In the genomic region with DNA sequence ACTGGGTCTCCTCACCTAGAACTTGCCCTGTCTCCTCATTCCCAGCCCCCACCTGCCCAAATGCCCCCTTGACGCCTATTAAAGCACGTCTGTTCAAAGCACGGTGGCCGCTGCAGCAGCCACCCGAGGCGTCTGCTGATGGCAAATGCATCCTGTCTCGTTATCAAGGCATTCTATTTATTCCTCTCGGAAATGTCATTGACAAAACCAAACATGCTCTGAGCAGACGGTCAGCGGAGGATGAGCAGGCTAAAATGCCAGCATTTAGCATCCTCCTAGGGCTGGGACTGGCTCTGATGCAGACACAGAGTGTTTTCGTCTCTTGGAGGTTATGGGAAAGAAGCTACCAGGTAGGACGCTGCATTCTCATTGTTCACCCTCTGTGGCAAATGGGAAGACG, we compare ENCODE assay signal across 18 mouse cellular contexts. TPM values are rescaled to one million over a fixed set of nuclear protein-coding genes. Genes with fewer than 3 reads are reported as not detected.
DNase-seq lines count a peak whose midpoint lies in the region; ATAC-seq lines count a peak whose summit lies in the region.
"Had no signal": no experiment of that assay in that cellular context is flagged by ENCODE, and none has a peak within 500 bp of the region (broad histone marks: within the 10 kb centered on the region; RNA-seq: fewer than 3 reads in every experiment).

No protein-coding gene starts in this region.

- intact Hi-C loops in gastrocnemius, postnatal 36 days (cut with DNase I), result no loop called here

- peaks cover 5% of the 10 kb centered on the region; the same call in 1 of the 2 replicates for H3K4me1 ChIP-seq in hindbrain, embryonic 13.5 days (replicated peaks)
- no peaks in the 10 kb centered on the region for H3K4me1 ChIP-seq in hindbrain, embryonic 14.5 days (replicated peaks; ENCODE audit: control insufficient read depth, insufficient read depth, low read length)
- H3K4me1 ChIP-seq in neural tube, embryonic 14.5 days (ENCODE audit: control insufficient read depth, insufficient read depth, low read length), result no peaks in the 10 kb centered on the region
- H3K4me1 ChIP-seq: embryonic facial prominence, embryonic 13.5 days; liver, embryonic 13.5 days; neural tube, embryonic 12.5 days had no signal

- H3K27ac ChIP-seq in hindbrain, embryonic 13.5 days, result 0 out of 2 replicates have a peak overlapping the region, but pooled peaks have one; percentile 46
- H3K27ac ChIP-seq in hindbrain, embryonic 14.5 days, result no peak overlapping the region
- peak overlapping the region; percentile 62; the same call in 1 of the 2 replicates for H3K27ac ChIP-seq in neural tube, embryonic 14.5 days (ENCODE audit: low read depth, low read length)
- H3K27ac ChIP-seq: embryonic facial prominence, embryonic 13.5 days; forebrain, embryonic 10.5 days; hindbrain, postnatal 0 days; liver, embryonic 13.5 days; neural tube, embryonic 12.5 days had no signal

- H3K9me3 ChIP-seq in hindbrain, embryonic 13.5 days, result no peaks in the 10 kb centered on the region
- no peaks in the 10 kb centered on the region for H3K9me3 ChIP-seq in hindbrain, embryonic 14.5 days (ENCODE audit: control insufficient read depth, low read length)
- H3K9me3 ChIP-seq in neural tube, embryonic 14.5 days (ENCODE audit: control insufficient read depth, low read length), result no peaks in the 10 kb centered on the region
- H3K9me3 ChIP-seq: embryonic facial prominence, embryonic 13.5 days; forebrain, embryonic 10.5 days; G1E; liver, embryonic 13.5 days; neural tube, embryonic 12.5 days had no signal

- 70% methylated on average over 13 of the region's 13 CpGs for WGBS in hindbrain, embryonic 13.5 days
- WGBS in hindbrain, embryonic 14.5 days, result 66% methylated on average over 13 of the region's 13 CpGs
- WGBS in neural tube, embryonic 14.5 days, result 60% methylated on average over 13 of the region's 13 CpGs

- peaks cover 46% of the 10 kb centered on the region for H3K36me3 ChIP-seq in hindbrain, embryonic 13.5 days
- H3K36me3 ChIP-seq in hindbrain, embryonic 14.5 days (replicated peaks; ENCODE audit: control insufficient read depth, insufficient read depth), result peaks cover 37% of the 10 kb centered on the region
- peaks cover 14% of the 10 kb centered on the region for H3K36me3 ChIP-seq in neural tube, embryonic 14.5 days (ENCODE audit: control insufficient read depth, insufficient read depth, low read length)

- DNase-seq in hindbrain, embryonic 14.5 days (ENCODE audit: low spot score), result no peak
- peak; percentile 23 to 35 for DNase-seq in frontal cortex, postnatal 36 days (ENCODE audit: low spot score in 2 of 2)
- DNase-seq in layer of hippocampus, postnatal 10 days (ENCODE audit: low spot score in 2 of 2), result peak; percentile 26 to 37
- DNase-seq in gastrocnemius, postnatal 36 days, result no peak
- no peak for DNase-seq in lung, postnatal 4 days
- DNase-seq: adrenal gland, postnatal 25 days; cerebellum, postnatal 25 days; gastrocnemius, postnatal 25 days; liver, embryonic 13.5 days had no signal

- H3K4me2 ChIP-seq in hindbrain, embryonic 13.5 days, result no peak overlapping the region
- H3K4me2 ChIP-seq in hindbrain, embryonic 14.5 days (replicated peaks), result no peak overlapping the region
- no peak overlapping the region for H3K4me2 ChIP-seq in neural tube, embryonic 14.5 days (ENCODE audit: low read depth, low read length)
- H3K4me2 ChIP-seq: embryonic facial prominence, embryonic 13.5 days; liver, embryonic 13.5 days; neural tube, embryonic 12.5 days had no signal

- no peak overlapping the region for H3K9ac ChIP-seq in hindbrain, embryonic 13.5 days
- no peak overlapping the region for H3K9ac ChIP-seq in hindbrain, embryonic 14.5 days
- no peak overlapping the region for H3K9ac ChIP-seq in neural tube, embryonic 14.5 days (replicated peaks; ENCODE audit: low read depth, low read length)
- H3K9ac ChIP-seq: embryonic facial prominence, embryonic 13.5 days; liver, embryonic 13.5 days; neural tube, embryonic 12.5 days had no signal

- no peak for ATAC-seq in hindbrain, embryonic 13.5 days (ENCODE audit: low FRiP score)
- ATAC-seq in hindbrain, embryonic 14.5 days (ENCODE audit: low FRiP score), result no peak
- ATAC-seq in neural tube, embryonic 14.5 days (ENCODE audit: low read depth), result no peak; the same call in 1 of the 2 replicates
- no peak for ATAC-seq in cerebellum, adult (ENCODE audit: insufficient number of reproducible peaks, low FRiP score, low TSS enrichment)
- ATAC-seq: hindbrain, postnatal 0 days; lung, postnatal 0 days had no signal

- no peak overlapping the region for H3K4me3 ChIP-seq in hindbrain, embryonic 13.5 days
- H3K4me3 ChIP-seq in hindbrain, embryonic 14.5 days (replicated peaks; ENCODE audit: low read length), result no peak overlapping the region
- H3K4me3 ChIP-seq in neural tube, embryonic 14.5 days (ENCODE audit: low read depth, low read length), result no peak overlapping the region
- H3K4me3 ChIP-seq: embryonic facial prominence, embryonic 13.5 days; forebrain, embryonic 10.5 days; liver, embryonic 13.5 days; neural tube, embryonic 12.5 days had no signal

- H3K27me3 ChIP-seq in hindbrain, embryonic 13.5 days, result no peaks in the 10 kb centered on the region
- no peaks in the 10 kb centered on the region for H3K27me3 ChIP-seq in hindbrain, embryonic 14.5 days (ENCODE audit: control insufficient read depth, insufficient read depth, low read length)
- no peaks in the 10 kb centered on the region for H3K27me3 ChIP-seq in neural tube, embryonic 14.5 days (ENCODE audit: control insufficient read depth, insufficient read depth, low read length)
- H3K27me3 ChIP-seq: embryonic facial prominence, embryonic 13.5 days; liver, embryonic 13.5 days; neural tube, embryonic 12.5 days had no signal

RNA-seq across cellular contexts. Expression of a gene that starts 34.8 kb away (rescaled TPM):
- 31.2 and 32.0 TPM in 2 replicates for polyA plus RNA-seq in hindbrain, embryonic 13.5 days (2015; fragmentation: Nextera tagmentation; extraction: Ambion mirVana)
- polyA plus RNA-seq in hindbrain, embryonic 14.5 days (2014; fragmentation: Nextera tagmentation; extraction: Ambion mirVana), result 30.1 and 31.7 TPM in 2 replicates
- total RNA-seq in layer of hippocampus, postnatal 10 days (2021), result 1 to 10 TPM; 5.7 to 6.8 TPM
- 39.5 and 41.3 TPM in 2 replicates for polyA plus RNA-seq in neural tube, embryonic 14.5 days (2014; fragmentation: Nextera tagmentation; extraction: Ambion mirVana)
- total RNA-seq in gastrocnemius, postnatal 36 days (2021), result 1 to 10 TPM; 1.9 to 2.0 TPM
- total RNA-seq: adrenal gland, postnatal 25 days had no signal

RNA-seq across cellular contexts. Expression of a gene that starts 41.2 kb away (rescaled TPM):
- 0.48 and 0.65 TPM in 2 replicates for polyA plus RNA-seq in hindbrain, embryonic 13.5 days (2015; fragmentation: Nextera tagmentation; extraction: Ambion mirVana)
- 0.56 and 0.70 TPM in 2 replicates for polyA plus RNA-seq in hindbrain, embryonic 14.5 days (2014; fragmentation: Nextera tagmentation; extraction: Ambion mirVana)
- total RNA-seq in layer of hippocampus, postnatal 10 days (2021), result under 1 TPM; 0.42 to 0.46 TPM
- polyA plus RNA-seq in neural tube, embryonic 14.5 days (2014; fragmentation: Nextera tagmentation; extraction: Ambion mirVana), result 0.48 and 0.82 TPM in 2 replicates
- 1 to 10 TPM in 1 of 2 experiments, under 1 TPM in 1; 0.94 to 2.9 TPM for total RNA-seq in gastrocnemius, postnatal 36 days (2021)
- polyA plus RNA-seq: G1E had no signal

Comparison
In these comparisons a context has a peak if more than half of its experiments do, and no peak if none do; other contexts are left out.
1. DNase-seq: peak in frontal cortex, postnatal 36 days (2 of 2) and layer of hippocampus, postnatal 10 days (2 of 2); none in hindbrain, embryonic 14.5 days (single experiment), gastrocnemius, postnatal 36 days (0 of 2) and lung, postnatal 4 days (0 of 2).